Mouse (Mus musculus): ENCODE data around the gene Dnajc2. TPM values are rescaled to one million over a fixed set of nuclear protein-coding genes. Genes with fewer than 3 reads are reported as not detected.

Dnajc2 gene
- polyA plus RNA-seq, 1 experiment from 2014 or later = 80.3 TPM

- H3K36me3 ChIP-seq = peaks cover 50% of the 10 kb centered on the region
- H3K9ac ChIP-seq = no peak overlapping the region
- no peaks in the 10 kb centered on the region for H3K27me3 ChIP-seq
- H3K4me2 ChIP-seq = no peak overlapping the region
- ATAC-seq (ENCODE audit: insufficient number of reproducible peaks, insufficient read depth, low FRiP score, low TSS enrichment, low read depth) = no peak
- WGBS = 87% methylated on average over 11 of the region's 11 CpGs
- no peak overlapping the region for H3K4me3 ChIP-seq
- H3K27ac ChIP-seq = no peak overlapping the region
- H3K4me1 ChIP-seq = peaks cover 11% of the 10 kb centered on the region
- H3K9me3 ChIP-seq = no peaks in the 10 kb centered on the region
These were observed 45.9 kb downstream of the Dnajc2 start for GRCm38 (mm10) chr5:21739120-21739519.

GRCm38 (mm10) chr5:21737620-21738019, 47.4 kb downstream of the Dnajc2 start:
- H3K9me3 ChIP-seq = no peaks in the 10 kb centered on the region
- peak overlapping the region; percentile 91 for H3K9ac ChIP-seq
- H3K27ac ChIP-seq = peak overlapping the region; percentile 87
- H3K4me2 ChIP-seq = peak overlapping the region; percentile 80
- peak overlapping the region; percentile 91 for H3K4me3 ChIP-seq
- H3K27me3 ChIP-seq = no peaks in the 10 kb centered on the region
- ATAC-seq (ENCODE audit: insufficient number of reproducible peaks, insufficient read depth, low FRiP score, low TSS enrichment, low read depth) = no peak
- WGBS = 19% methylated on average over 10 of the region's 10 CpGs
- peaks cover 35% of the 10 kb centered on the region for H3K36me3 ChIP-seq
- H3K4me1 ChIP-seq = peaks cover 16% of the 10 kb centered on the region

- Histone ChIP-seq H3K4me2 (peak within 1 kb of the TSS; percentile 80), H3K9ac (peak within 1 kb of the TSS; percentile 91), H3K4me3 (peak within 1 kb of the TSS; percentile 91), H3K36me3 (peaks cover 30% of the 10 kb centered on the region), H3K27me3 (no peaks in the 10 kb centered on the region), H3K9me3 (no peaks in the 10 kb centered on the region), H3K4me1 (peaks cover 20% of the 10 kb centered on the region), H3K27ac (peak within 1 kb of the TSS; percentile 87)
- ATAC-seq (ENCODE audit: insufficient number of reproducible peaks, insufficient read depth, low FRiP score, low TSS enrichment, low read depth) = peak; percentile 68
- under 1% methylated on average over 42 of the region's 42 CpGs for WGBS
These were observed 48.0 kb downstream of the Dnajc2 start, which contains the start of gene Pmpcb for GRCm38 (mm10) chr5:21736956-21737585. Gene Pmpcb, plus strand, starts transcription at chr5:21737141.

GRCm38 (mm10) chr5:21736046-21736445, 49.0 kb downstream of the Dnajc2 start:
- 86% methylated on average over 11 of the region's 11 CpGs for WGBS

GRCm38 (mm10) chr5:21735584-21735983, 49.5 kb downstream of the Dnajc2 start:
- H3K9ac ChIP-seq = peak overlapping the region; percentile 44; the same call in 1 of the 2 replicates
- 27% methylated on average over 10 of the region's 10 CpGs for WGBS
- peaks cover 20% of the 10 kb centered on the region for H3K4me1 ChIP-seq
- H3K36me3 ChIP-seq = peaks cover 18% of the 10 kb centered on the region
- H3K9me3 ChIP-seq = no peaks in the 10 kb centered on the region
- no peaks in the 10 kb centered on the region for H3K27me3 ChIP-seq
- peak overlapping the region; percentile 21; the same call in 1 of the 2 replicates for H3K4me3 ChIP-seq
- peak overlapping the region; percentile 43 for H3K4me2 ChIP-seq
- no peak for ATAC-seq (ENCODE audit: insufficient number of reproducible peaks, insufficient read depth, low FRiP score, low TSS enrichment, low read depth)
- H3K27ac ChIP-seq = no peak overlapping the region

More at GRCm38 (mm10) chr5:21736046-21736445, 49.0 kb downstream of the Dnajc2 start:
- Histone ChIP-seq H3K4me1 (peaks cover 20% of the 10 kb centered on the region), H3K36me3 (peaks cover 20% of the 10 kb centered on the region), H3K4me2 (no peak overlapping the region), H3K27me3 (no peaks in the 10 kb centered on the region), H3K9me3 (no peaks in the 10 kb centered on the region), H3K9ac (no peak overlapping the region), H3K4me3 (no peak overlapping the region), H3K27ac (no peak overlapping the region)
- no peak for ATAC-seq (ENCODE audit: insufficient number of reproducible peaks, insufficient read depth, low FRiP score, low TSS enrichment, low read depth)

- H3K4me2 ChIP-seq = peak overlapping the region; percentile 43
These were observed 50.0 kb downstream of the Dnajc2 start for GRCm38 (mm10) chr5:21735100-21735499.

GRCm38 (mm10) chr5:21732930-21733329, 52.1 kb downstream of the Dnajc2 start:
- Histone ChIP-seq H3K4me3 (no peak overlapping the region), H3K4me1 (peaks cover 13% of the 10 kb centered on the region), H3K4me2 (no peak overlapping the region), H3K36me3 (no peaks in the 10 kb centered on the region), H3K27ac (no peak overlapping the region), H3K9me3 (no peaks in the 10 kb centered on the region), H3K9ac (0 out of 2 replicates have a peak overlapping the region, but pooled peaks have one; percentile 27), H3K27me3 (no peaks in the 10 kb centered on the region)
- 36% methylated on average over 8 of the region's 8 CpGs for WGBS
- no peak for ATAC-seq (ENCODE audit: insufficient number of reproducible peaks, insufficient read depth, low FRiP score, low TSS enrichment, low read depth)

More at GRCm38 (mm10) chr5:21735100-21735499, 50.0 kb downstream of the Dnajc2 start:
- 87% methylated on average over 20 of the region's 20 CpGs for WGBS
- no peaks in the 10 kb centered on the region for H3K27me3 ChIP-seq
- H3K9me3 ChIP-seq = no peaks in the 10 kb centered on the region
- H3K9ac ChIP-seq = no peak overlapping the region; the same call in 1 of the 2 replicates
- H3K4me3 ChIP-seq = peak overlapping the region; percentile 21; the same call in 1 of the 2 replicates
- no peak overlapping the region for H3K27ac ChIP-seq
- no peak for ATAC-seq (ENCODE audit: insufficient number of reproducible peaks, insufficient read depth, low FRiP score, low TSS enrichment, low read depth)
- H3K4me1 ChIP-seq = peaks cover 20% of the 10 kb centered on the region
- peaks cover 15% of the 10 kb centered on the region for H3K36me3 ChIP-seq

- Histone ChIP-seq H3K27me3 (no peaks in the 10 kb centered on the region), H3K9me3 (no peaks in the 10 kb centered on the region), H3K36me3 (no peaks in the 10 kb centered on the region), H3K4me3 (no peak overlapping the region), H3K9ac (no peak overlapping the region), H3K4me2 (no peak overlapping the region), H3K4me1 (peaks cover 10% of the 10 kb centered on the region; the same call in 1 of the 2 replicates), H3K27ac (no peak overlapping the region; the same call in 1 of the 2 replicates)
- no peak for ATAC-seq (ENCODE audit: insufficient number of reproducible peaks, insufficient read depth, low FRiP score, low TSS enrichment, low read depth)
- 74% methylated on average over 3 of the region's 3 CpGs for WGBS
These were observed 52.7 kb downstream of the Dnajc2 start for GRCm38 (mm10) chr5:21732177-21732911.

GRCm38 (mm10) chr5:21729107-21729506, 55.9 kb downstream of the Dnajc2 start:
- H3K4me2 ChIP-seq = no peak overlapping the region
- no peaks in the 10 kb centered on the region for H3K27me3 ChIP-seq
- no peak overlapping the region for H3K27ac ChIP-seq
- H3K9me3 ChIP-seq = no peaks in the 10 kb centered on the region
- H3K4me1 ChIP-seq = peaks cover 17% of the 10 kb centered on the region; the same call in 1 of the 2 replicates
- H3K9ac ChIP-seq = no peak overlapping the region
- no peak for ATAC-seq (ENCODE audit: insufficient number of reproducible peaks, insufficient read depth, low FRiP score, low TSS enrichment, low read depth)
- no peak overlapping the region for H3K4me3 ChIP-seq
- H3K36me3 ChIP-seq = no peaks in the 10 kb centered on the region
- WGBS = 80% methylated on average over 5 of the region's 5 CpGs

- H3K36me3 ChIP-seq = no peaks in the 10 kb centered on the region
- H3K27ac ChIP-seq = peak overlapping the region; percentile 79
- H3K4me3 ChIP-seq = no peak overlapping the region
- H3K4me1 ChIP-seq = 0 out of 2 replicates have a peak, but pooled peaks cover 9% of the 10 kb centered on the region
- H3K27me3 ChIP-seq = no peaks in the 10 kb centered on the region
- no peak overlapping the region for H3K4me2 ChIP-seq
- no peaks in the 10 kb centered on the region for H3K9me3 ChIP-seq
- H3K9ac ChIP-seq = no peak overlapping the region
- ATAC-seq (ENCODE audit: insufficient number of reproducible peaks, insufficient read depth, low FRiP score, low TSS enrichment, low read depth) = 0 out of 2 replicates have a peak, but pooled peaks have one; percentile 26
- WGBS = 33% methylated on average over 7 of the region's 7 CpGs
These were observed 60.2 kb downstream of the Dnajc2 start for GRCm38 (mm10) chr5:21724872-21725271.

GRCm38 (mm10) chr5:21724427-21724826, 60.6 kb downstream of the Dnajc2 start:
- Histone ChIP-seq H3K4me2 (no peak overlapping the region), H3K9ac (no peak overlapping the region), H3K27ac (peak overlapping the region; percentile 79), H3K9me3 (no peaks in the 10 kb centered on the region), H3K36me3 (no peaks in the 10 kb centered on the region), H3K27me3 (no peaks in the 10 kb centered on the region), H3K4me3 (no peak overlapping the region), H3K4me1 (0 out of 2 replicates have a peak, but pooled peaks cover 9% of the 10 kb centered on the region)
- ATAC-seq (ENCODE audit: insufficient number of reproducible peaks, insufficient read depth, low FRiP score, low TSS enrichment, low read depth) = no peak
- 24% methylated on average over 1 of the region's 1 CpGs for WGBS

Measured in embryonic facial prominence, embryonic 13.5 days (tissue).